Mouse (Mus musculus) ES-Bruce4 (cell line): ENCODE results near the gene Rab33a.

ENCODE experiments used
- CTCF ChIP-seq: IDR thresholded peaks from one replicate; pipeline ENCODE4 v1.8.1; 2011; ENCODE audit warnings: low read depth, low read length
- EP300 ChIP-seq: IDR thresholded peaks from 2 replicates; pipeline ENCODE4 v1.6.1; 2011; ENCODE audit warnings: low read depth, low read length; ENCODE audit not compliant: insufficient read depth
- POLR2A ChIP-seq: IDR thresholded peaks from one replicate; pipeline ENCODE4 v1.8.1; 2011; ENCODE audit warnings: low read length; ENCODE audit not compliant: insufficient read depth

- peak; percentile 23 for TF ChIP-seq POLR2A
- TF ChIP-seq CTCF = no peak
- TF ChIP-seq EP300 = no peak
Observed at GRCm38 (mm10) chrX:48513166-48513807, 5.8 kb upstream of the Rab33a start, which contains the start of gene Aifm1.
